Mouse (Mus musculus) limb, embryonic 11.5 days (tissue): ENCODE measurements around the gene Spryd3. TPM values are rescaled to one million over a fixed set of nuclear protein-coding genes. Genes with fewer than 3 reads are reported as not detected.
A peak's percentile ranks its signal among the peaks of the same experiment; 100 is the strongest.
"Not testable (repeated sequence)": the region's sequence is repeated elsewhere in the genome, so short reads cannot be mapped to it uniquely, and the experiment has no call there.

ENCODE experiments used
- ATAC-seq: fragments of 200-750 bp; cut with Nextera tagmentation; 2 replicates; pipeline ENCODE4 v1.8.0; 2017; ENCODE audit warnings: low read depth; ENCODE audit not compliant: insufficient number of reproducible peaks, low FRiP score, low TSS enrichment
- DNase-seq: peaks from one replicate; pipeline ENCODE4 v3.0.0-alpha.2; 2015; ENCODE audit warnings: low spot score
- H3K27ac ChIP-seq: fragments of 300-500 bp; sonication (generic); replicated peaks from 2 replicates; pipeline ENCODE4 v1.5.1; 2014; ENCODE audit warnings: low read depth, mild to moderate bottlenecking, low read length
- H3K27me3 ChIP-seq: fragments of 300-500 bp; sonication (generic); 2 replicates; pipeline ENCODE4 v1.6.1; 2014; ENCODE audit warnings: mild to moderate bottlenecking, low read length, mixed read lengths; ENCODE audit not compliant: control insufficient read depth, insufficient read depth
- H3K36me3 ChIP-seq: fragments of 300-500 bp; sonication (generic); 2 replicates; pipeline ENCODE4 v1.6.1; 2014; ENCODE audit warnings: mild to moderate bottlenecking, low read length, moderate library complexity, mixed read lengths; ENCODE audit not compliant: control insufficient read depth, insufficient read depth
- H3K4me1 ChIP-seq: fragments of 300-500 bp; sonication (generic); 2 replicates; pipeline ENCODE4 v1.6.1; 2014; ENCODE audit warnings: low read length, mixed read lengths; ENCODE audit not compliant: control insufficient read depth, insufficient read depth
- H3K4me2 ChIP-seq: fragments of 300-500 bp; sonication (generic); 2 replicates; pipeline ENCODE4 v1.6.1; 2014; ENCODE audit warnings: low read depth, mild to moderate bottlenecking, moderate library complexity; ENCODE audit not compliant: severe bottlenecking
- H3K4me3 ChIP-seq: fragments of 300-500 bp; sonication (generic); 2 replicates; pipeline ENCODE4 v1.5.1; 2014; ENCODE audit warnings: low read depth, low read length
- H3K9ac ChIP-seq: fragments of 300-500 bp; sonication (generic); 2 replicates; pipeline ENCODE4 v1.6.1; 2014; ENCODE audit warnings: mild to moderate bottlenecking, low read length
- H3K9me3 ChIP-seq: fragments of 300-500 bp; sonication (generic); 2 replicates; pipeline ENCODE4 v1.6.1; 2016; ENCODE audit warnings: low read length; ENCODE audit not compliant: control insufficient read depth
- WGBS: fragments of 180-500 bp; shearing (Covaris S2); extraction: QIAGEN DNeasy Blood & Tissue Kit; methylation state at CpG from one replicate; pipeline ENCODE4 v1.1.7; 2014; 5-methylcytosine and 5-hydroxymethylcytosine counted together
- polyA plus RNA-seq: library from polyadenylated mRNA; unstranded; fragments of >200 nt; fragmentation: Nextera tagmentation; extraction: Ambion mirVana; gene quantifications from 2 replicates; pipeline ENCODE4 v1.2.1, GENCODE M21; 2014

Spryd3 gene
- polyA plus RNA-seq, 1 experiment from 2014 or later = 7.2 TPM

- Histone ChIP-seq H3K9ac (no peak overlapping the region), H3K4me2 (no peak overlapping the region), H3K27me3 (no peaks in the 10 kb centered on the region), H3K4me1 (0 out of 2 replicates have a peak, but pooled peaks cover 2% of the 10 kb centered on the region), H3K27ac (no peak overlapping the region), H3K9me3 (no peaks in the 10 kb centered on the region), H3K4me3 (no peak overlapping the region), H3K36me3 (peaks cover 2% of the 10 kb centered on the region; the same call in 1 of the 2 replicates)
- DNase-seq (no peak), ATAC-seq (no peak)
- WGBS = 86% methylated on average over 3 of the region's 3 CpGs
Measured at GRCm38 (mm10) chr15:102173581-102173980, 37.5 kb upstream of the Spryd3 start.

GRCm38 (mm10) chr15:102169064-102169463 is 33.0 kb upstream of the Spryd3 start:
- Histone ChIP-seq H3K27me3 (no peaks in the 10 kb centered on the region), H3K9ac (no peak overlapping the region), H3K36me3 (no peaks in the 10 kb centered on the region), H3K4me1 (peaks cover 11% of the 10 kb centered on the region; the same call in 1 of the 2 replicates), H3K4me3 (no peak overlapping the region), H3K4me2 (no peak overlapping the region), H3K27ac (no peak overlapping the region), H3K9me3 (no peaks in the 10 kb centered on the region)
- 51% methylated on average over 2 of the region's 2 CpGs for WGBS
- no peak for ATAC-seq
- DNase-seq = no peak

GRCm38 (mm10) chr15:102167620-102168021 is 31.6 kb upstream of the Spryd3 start:
- Histone ChIP-seq H3K4me1 (peaks cover 11% of the 10 kb centered on the region; the same call in 1 of the 2 replicates), H3K9me3 (no peaks in the 10 kb centered on the region), H3K36me3 (no peaks in the 10 kb centered on the region), H3K9ac (peak overlapping the region; percentile 18; the same call in 1 of the 2 replicates), H3K27me3 (no peaks in the 10 kb centered on the region), H3K4me3 (no peak overlapping the region), H3K4me2 (no peak overlapping the region), H3K27ac (no peak overlapping the region; the same call in 1 of the 2 replicates)
- DNase-seq = peak; percentile 44
- WGBS = 41% methylated on average over 6 of the region's 6 CpGs
- ATAC-seq = no peak

DNA sequence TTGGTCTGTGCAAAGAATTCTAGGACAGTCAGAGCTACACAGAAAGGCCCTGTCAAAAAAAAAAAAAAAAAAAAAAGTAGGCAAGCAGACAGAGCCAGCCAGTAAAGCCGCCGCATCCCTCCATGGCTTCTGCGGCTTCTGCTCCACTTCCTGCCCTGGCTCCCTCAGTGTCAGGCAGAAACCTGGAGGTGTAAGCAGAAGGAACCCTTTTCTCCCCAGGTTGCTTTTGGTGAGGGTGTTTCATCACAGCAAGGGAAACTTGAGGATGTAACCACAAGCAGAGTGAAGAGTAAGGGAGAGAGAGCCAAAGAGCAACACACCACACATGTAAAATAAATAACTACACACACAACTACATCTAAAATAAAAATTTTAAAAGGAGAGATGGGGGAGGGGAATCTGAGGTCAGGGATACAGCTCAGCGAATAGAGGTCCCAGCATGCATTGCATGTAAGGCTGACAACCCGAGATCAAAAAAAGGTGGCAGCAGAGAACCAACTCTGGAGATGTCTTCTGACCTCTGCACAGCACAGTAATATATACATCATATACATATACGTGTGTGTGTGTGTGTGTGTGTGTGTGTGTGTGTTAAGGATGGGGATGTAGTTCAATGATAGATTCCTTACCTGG is 29.6 kb upstream of the Spryd3 start:
- H3K9me3 ChIP-seq = no peaks in the 10 kb centered on the region
- 54% methylated on average over 6 of the region's 6 CpGs for WGBS
- DNase-seq = no peak

GRCm38 (mm10) chr15:102163900-102164693 is 28.1 kb upstream of the Spryd3 start:
- Histone ChIP-seq H3K9me3 (no peaks in the 10 kb centered on the region), H3K27me3 (no peaks in the 10 kb centered on the region), H3K9ac (no peak overlapping the region), H3K4me2 (no peak overlapping the region), H3K27ac (no peak overlapping the region), H3K4me1 (peaks cover 11% of the 10 kb centered on the region; the same call in 1 of the 2 replicates), H3K4me3 (no peak overlapping the region), H3K36me3 (no peaks in the 10 kb centered on the region)
- 62% methylated on average over 3 of the region's 3 CpGs for WGBS
- ATAC-seq (no peak), DNase-seq (no peak)

More for the DNA sequence above, 29.6 kb upstream of the Spryd3 start:
- H3K27me3 ChIP-seq = no peaks in the 10 kb centered on the region
- no peak overlapping the region for H3K4me3 ChIP-seq
- H3K27ac ChIP-seq = no peak overlapping the region
- ATAC-seq = no peak
- no peaks in the 10 kb centered on the region for H3K36me3 ChIP-seq
- H3K4me1 ChIP-seq = peaks cover 11% of the 10 kb centered on the region; the same call in 1 of the 2 replicates
- H3K4me2 ChIP-seq = no peak overlapping the region
- no peak overlapping the region for H3K9ac ChIP-seq

GRCm38 (mm10) chr15:102160415-102161060 is 24.5 kb upstream of the Spryd3 start:
- no peak for ATAC-seq

GRCm38 (mm10) chr15:102156836-102157235 is 20.8 kb upstream of the Spryd3 start:
- ATAC-seq = no peak
- H3K27me3 ChIP-seq = no peaks in the 10 kb centered on the region
- no peak for DNase-seq
- WGBS = 50% methylated on average over 20 of the region's 20 CpGs
- H3K4me3 ChIP-seq = no peak overlapping the region
- no peak overlapping the region for H3K27ac ChIP-seq
- no peaks in the 10 kb centered on the region for H3K36me3 ChIP-seq
- H3K4me2 ChIP-seq = no peak overlapping the region
- H3K4me1 ChIP-seq = peaks cover 3% of the 10 kb centered on the region; the same call in 1 of the 2 replicates
- no peak overlapping the region for H3K9ac ChIP-seq
- H3K9me3 ChIP-seq = no peaks in the 10 kb centered on the region

More at GRCm38 (mm10) chr15:102160415-102161060, 24.5 kb upstream of the Spryd3 start:
- Histone ChIP-seq H3K4me2 (no peak overlapping the region), H3K4me3 (no peak overlapping the region), H3K9me3 (no peaks in the 10 kb centered on the region), H3K36me3 (no peaks in the 10 kb centered on the region), H3K9ac (no peak overlapping the region), H3K27ac (no peak overlapping the region), H3K4me1 (no peaks in the 10 kb centered on the region), H3K27me3 (no peaks in the 10 kb centered on the region)
- DNase-seq = no peak
- WGBS = 57% methylated on average over 27 of the region's 27 CpGs

- WGBS = 91% methylated on average over 6 of the region's 6 CpGs
- H3K27me3 ChIP-seq, H3K9me3 ChIP-seq, DNase-seq, H3K4me2 ChIP-seq, H3K36me3 ChIP-seq, H3K4me3 ChIP-seq, ATAC-seq, H3K9ac ChIP-seq, H3K27ac ChIP-seq: not testable (repeated sequence)
- H3K4me1 ChIP-seq = peaks cover 12% of the 10 kb centered on the region
Measured at GRCm38 (mm10) chr15:102155006-102155405, 19.0 kb upstream of the Spryd3 start.
